Mouse (Mus musculus) cortical plate, adult 2 months (tissue): ENCODE results near the gene Dlg5.

Experiments used
- CTCF ChIP-seq: fragments of 200-500 bp; IDR thresholded peaks from 2 replicates; pipeline ENCODE4 v1.5.1; 2011; ENCODE audit warnings: mild to moderate bottlenecking, control low read depth, low read length; ENCODE audit not compliant: insufficient read depth; ENCODE audit errors: extremely low read depth
- POLR2A ChIP-seq: fragments of 200-500 bp; IDR thresholded peaks from 2 replicates; pipeline ENCODE4 v1.6.1; 2011; ENCODE audit warnings: mild to moderate bottlenecking, low read length, control low read depth; ENCODE audit not compliant: insufficient read depth; ENCODE audit errors: extremely low read depth

DNA sequence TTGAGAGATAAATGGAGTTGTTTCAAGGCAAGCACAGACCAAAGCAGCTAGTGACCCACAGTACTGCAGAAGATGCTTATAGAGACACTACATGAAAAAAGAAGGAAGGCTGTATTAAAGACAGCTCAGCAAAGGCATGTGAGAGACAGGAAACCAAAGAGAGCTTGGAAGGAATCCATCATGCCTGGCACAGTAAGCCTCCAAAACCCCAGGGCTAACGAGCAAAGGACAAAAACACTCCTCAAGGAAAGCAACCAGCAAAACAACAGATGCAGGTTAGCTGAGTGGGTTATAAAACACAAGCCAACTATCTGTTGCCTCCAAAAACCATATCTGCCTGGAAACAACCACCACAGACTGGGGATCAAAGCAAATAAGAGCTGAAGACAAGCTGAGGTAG is 121.5 kb downstream of the Dlg5 start:
- no peak for TF ChIP-seq CTCF
- TF ChIP-seq POLR2A, result no peak
